Mouse (Mus musculus) thymus, postnatal 4 days (tissue): ENCODE results near the gene Hoxa11.

Experiments used
- DNase-seq: peaks from one replicate; pipeline ENCODE4 v3.0.0; 2021

The Hoxa11 gene

GRCm38 (mm10) chr6:52245757-52246142, at the start of gene Hoxa11:
Gene Hoxa11 (minus strand): TSS chr6:52245810.
- no peak for DNase-seq

- DNase-seq: no peak
Observed at GRCm38 (mm10) chr6:52294616-52295015, 49.0 kb upstream of the Hoxa11 start.

- DNase-seq: no peak
Observed at GRCm38 (mm10) chr6:52292328-52292727, 46.7 kb upstream of the Hoxa11 start.

- DNase-seq: peak; percentile 45
Observed at GRCm38 (mm10) chr6:52291021-52291860, 45.6 kb upstream of the Hoxa11 start.

GRCm38 (mm10) chr6:52290186-52290585, 44.6 kb upstream of the Hoxa11 start:
- no peak for DNase-seq

- no peak for DNase-seq
Observed at GRCm38 (mm10) chr6:52283896-52284295, 38.3 kb upstream of the Hoxa11 start.

- no peak for DNase-seq
Observed at GRCm38 (mm10) chr6:52281084-52281483, 35.5 kb upstream of the Hoxa11 start.

- no peak for DNase-seq
Observed at GRCm38 (mm10) chr6:52276920-52277319, 31.3 kb upstream of the Hoxa11 start.

- no peak for DNase-seq
Observed at GRCm38 (mm10) chr6:52276382-52276781, 30.8 kb upstream of the Hoxa11 start.

- no peak for DNase-seq
Observed at GRCm38 (mm10) chr6:52275563-52276280, 30.1 kb upstream of the Hoxa11 start.

- DNase-seq: no peak
Observed at GRCm38 (mm10) chr6:52274576-52274975, 29.0 kb upstream of the Hoxa11 start.

GRCm38 (mm10) chr6:52273656-52274280, 28.2 kb upstream of the Hoxa11 start:
- DNase-seq: no peak

GRCm38 (mm10) chr6:52272766-52273655, 27.4 kb upstream of the Hoxa11 start:
- no peak for DNase-seq

GRCm38 (mm10) chr6:52270494-52271480, 25.2 kb upstream of the Hoxa11 start:
- DNase-seq: peak; percentile 78

- no peak for DNase-seq
Observed at GRCm38 (mm10) chr6:52268756-52269155, 23.1 kb upstream of the Hoxa11 start.

GRCm38 (mm10) chr6:52268341-52268740, 22.7 kb upstream of the Hoxa11 start:
- no peak for DNase-seq

GRCm38 (mm10) chr6:52267691-52268090, 22.1 kb upstream of the Hoxa11 start:
- DNase-seq: no peak

GRCm38 (mm10) chr6:52267221-52267620, 21.6 kb upstream of the Hoxa11 start:
- DNase-seq: no peak

- DNase-seq: no peak
Observed at GRCm38 (mm10) chr6:52266666-52266985, 21.0 kb upstream of the Hoxa11 start.

- peak; percentile 14 for DNase-seq
Observed at GRCm38 (mm10) chr6:52265913-52266665, 20.5 kb upstream of the Hoxa11 start.
